Mouse (Mus musculus) G1E (cell line): ENCODE results near the gene Arhgap27. TPM values are rescaled to one million over a fixed set of nuclear protein-coding genes. Genes with fewer than 3 reads are reported as not detected.

ENCODE experiments used
- ATAC-seq: 2 replicates; pipeline ENCODE4 v1.8.0; 2016; ENCODE audit warnings: mild to moderate bottlenecking; ENCODE audit not compliant: insufficient number of reproducible peaks, poor library complexity, low FRiP score, severe bottlenecking; ENCODE audit errors: extremely low read depth
- DNase-seq: peaks from one replicate; pipeline ENCODE4 v3.0.0; 2012; ENCODE audit warnings: low spot score
- H3K27me3 ChIP-seq: 2 replicates; pipeline ENCODE4 v1.6.1; 2012; ENCODE audit warnings: mild to moderate bottlenecking, low read length, inconsistent platforms; ENCODE audit not compliant: insufficient read depth
- H3K36me3 ChIP-seq: replicated peaks from 2 replicates; pipeline ENCODE3; 2012; ENCODE audit warnings: mild to moderate bottlenecking, inconsistent platforms
- H3K4me1 ChIP-seq: 2 replicates; pipeline ENCODE4 v1.6.1; 2012; ENCODE audit warnings: low read depth, low read length, inconsistent platforms, mixed read lengths; ENCODE audit not compliant: insufficient read depth
- H3K4me3 ChIP-seq: 2 replicates; pipeline ENCODE4 v1.5.1; 2012; ENCODE audit warnings: low read depth, mild to moderate bottlenecking, inconsistent platforms, low read length, moderate library complexity, mixed read lengths
- H3K9me3 ChIP-seq: replicated peaks from 2 replicates; pipeline ENCODE4 v1.6.1; 2012; ENCODE audit warnings: inconsistent platforms
- CTCF ChIP-seq: IDR thresholded peaks from 2 replicates; pipeline ENCODE4 v1.5.1; 2012; ENCODE audit warnings: low read depth, low read length, inconsistent platforms, mixed read lengths
- GATA1 ChIP-seq: IDR thresholded peaks from 2 replicates; pipeline ENCODE4 v1.6.1; 2012; ENCODE audit warnings: borderline replicate concordance, low read length, inconsistent platforms, mixed read lengths
- GATA2 ChIP-seq: IDR thresholded peaks from 2 replicates; pipeline ENCODE4 v1.6.1; 2012; ENCODE audit warnings: low read depth, low read length, inconsistent platforms, borderline replicate concordance
- POLR2AphosphoS5 ChIP-seq: IDR thresholded peaks from 2 replicates; pipeline ENCODE4 v1.6.1; 2012; ENCODE audit warnings: low read depth, low read length, inconsistent platforms; ENCODE audit not compliant: insufficient replicate concordance
- TAL1 ChIP-seq: conservative IDR thresholded peaks from 2 replicates; pipeline ENCODE4 v1.6.1; 2012; ENCODE audit warnings: low read depth, low read length, inconsistent platforms, mixed read lengths
- polyA plus RNA-seq: library from polyadenylated mRNA; stranded (reverse); fragments of >175 nt; gene quantifications from 2 replicates; pipeline ENCODE4 v1.2.3, GENCODE M21; 2012
- total RNA-seq, 2 experiments: library from RNA; stranded (forward) in 1 of 2; stranded (reverse) in 1 of 2; fragments of 200-1000 nt in 1 of 2; fragments of >200 nt in 1 of 2; fragmentation: Nextera tagmentation in 1 of 2; gene quantifications; 2 replicates each; pipeline ENCODE4 v1.2.3; 2014 to 2017

Arhgap27 gene
- total and polyA plus RNA-seq, 3 experiments = 5.2 to 12.6 (median 11.5) TPM

GRCm38 (mm10) chr11:103355251-103355650 is 8.2 kb downstream of the Arhgap27 start:
- peaks cover 10% of the 10 kb centered on the region for H3K9me3 ChIP-seq
- no peak for DNase-seq
- no peak for ATAC-seq
- TF ChIP-seq GATA2 (no peak), GATA1 (no peak), POLR2AphosphoS5 (no peak), CTCF (no peak), TAL1 (no peak)
- peaks cover 32% of the 10 kb centered on the region for H3K27me3 ChIP-seq
- H3K4me1 ChIP-seq = peaks cover 22% of the 10 kb centered on the region
- H3K36me3 ChIP-seq = peaks cover 24% of the 10 kb centered on the region
- H3K4me3 ChIP-seq = no peak overlapping the region

- peaks cover 11% of the 10 kb centered on the region for H3K9me3 ChIP-seq
- peaks cover 24% of the 10 kb centered on the region for H3K27me3 ChIP-seq
- ATAC-seq = no peak
- no peak for TF ChIP-seq POLR2AphosphoS5
- TF ChIP-seq GATA2 = no peak
- TF ChIP-seq CTCF = no peak
- no peak for TF ChIP-seq TAL1
- TF ChIP-seq GATA1 = no peak
- H3K36me3 ChIP-seq = peaks cover 18% of the 10 kb centered on the region
- peaks cover 12% of the 10 kb centered on the region for H3K4me1 ChIP-seq
- no peak for DNase-seq
- no peak overlapping the region for H3K4me3 ChIP-seq
These were observed 9.5 kb downstream of the Arhgap27 start for GRCm38 (mm10) chr11:103354033-103354432.

- peaks cover 9% of the 10 kb centered on the region for H3K4me1 ChIP-seq
- TF ChIP-seq POLR2AphosphoS5 = no peak
- TF ChIP-seq TAL1 = no peak
- no peak for TF ChIP-seq CTCF
- no peak for TF ChIP-seq GATA2
- TF ChIP-seq GATA1 = no peak
- ATAC-seq (no peak), DNase-seq (no peak)
- peaks cover 7% of the 10 kb centered on the region for H3K36me3 ChIP-seq
- H3K27me3 ChIP-seq = peaks cover 17% of the 10 kb centered on the region
- peaks cover 11% of the 10 kb centered on the region for H3K9me3 ChIP-seq
- H3K4me3 ChIP-seq = no peak overlapping the region
These were observed 11.2 kb downstream of the Arhgap27 start for GRCm38 (mm10) chr11:103352239-103352814.

- peaks cover 12% of the 10 kb centered on the region for H3K4me1 ChIP-seq
- DNase-seq = no peak
- TF ChIP-seq GATA2 (no peak), CTCF (no peak), TAL1 (no peak), POLR2AphosphoS5 (no peak), GATA1 (no peak)
- H3K9me3 ChIP-seq = peaks cover 11% of the 10 kb centered on the region
- H3K27me3 ChIP-seq = peaks cover 1% of the 10 kb centered on the region
- H3K36me3 ChIP-seq = peaks cover 2% of the 10 kb centered on the region
- H3K4me3 ChIP-seq = no peak overlapping the region
- ATAC-seq = no peak
These were observed 12.7 kb downstream of the Arhgap27 start for GRCm38 (mm10) chr11:103350711-103351315.

- DNase-seq = no peak
- H3K4me1 ChIP-seq = peaks cover 11% of the 10 kb centered on the region
- no peak overlapping the region for H3K4me3 ChIP-seq
- H3K27me3 ChIP-seq = peaks cover 5% of the 10 kb centered on the region
- no peak for ATAC-seq
- no peak for TF ChIP-seq GATA1
- TF ChIP-seq TAL1 = no peak
- no peak for TF ChIP-seq POLR2AphosphoS5
- TF ChIP-seq CTCF = no peak
- no peak for TF ChIP-seq GATA2
- H3K9me3 ChIP-seq = peaks cover 11% of the 10 kb centered on the region
- H3K36me3 ChIP-seq = peaks cover 2% of the 10 kb centered on the region
These were observed 13.8 kb downstream of the Arhgap27 start for GRCm38 (mm10) chr11:103349699-103350098.

- Histone ChIP-seq H3K36me3 (peaks cover 2% of the 10 kb centered on the region), H3K4me1 (peaks cover 11% of the 10 kb centered on the region), H3K4me3 (no peak overlapping the region), H3K9me3 (peaks cover 6% of the 10 kb centered on the region), H3K27me3 (peaks cover 15% of the 10 kb centered on the region)
- ATAC-seq (no peak), DNase-seq (no peak)
- no peak for TF ChIP-seq GATA1
- no peak for TF ChIP-seq POLR2AphosphoS5
These were observed 16.8 kb downstream of the Arhgap27 start for GRCm38 (mm10) chr11:103346657-103347056.

- no peak for ATAC-seq
- H3K36me3 ChIP-seq = peaks cover 2% of the 10 kb centered on the region
- no peak for DNase-seq
- H3K9me3 ChIP-seq = peaks cover 6% of the 10 kb centered on the region
- TF ChIP-seq GATA1 = no peak
- TF ChIP-seq POLR2AphosphoS5 = no peak
- no peak for TF ChIP-seq CTCF
- H3K4me1 ChIP-seq = peaks cover 11% of the 10 kb centered on the region
- H3K4me3 ChIP-seq = no peak overlapping the region
- peaks cover 15% of the 10 kb centered on the region for H3K27me3 ChIP-seq
These were observed 17.3 kb downstream of the Arhgap27 start for GRCm38 (mm10) chr11:103346236-103346635.
